Mouse (Mus musculus) limb, embryonic 11.5 days (tissue): Measurements from ENCODE around the gene Ston2. TPM values are rescaled to one million over a fixed set of nuclear protein-coding genes. Genes with fewer than 3 reads are reported as not detected.

Experiments used
- ATAC-seq: fragments of 200-750 bp; cut with Nextera tagmentation; 2 replicates; pipeline ENCODE4 v1.8.0; 2017; ENCODE audit warnings: low read depth; ENCODE audit not compliant: insufficient number of reproducible peaks, low FRiP score, low TSS enrichment
- DNase-seq: peaks from one replicate; pipeline ENCODE4 v3.0.0-alpha.2; 2015; ENCODE audit warnings: low spot score
- H3K27ac ChIP-seq: fragments of 300-500 bp; sonication (generic); replicated peaks from 2 replicates; pipeline ENCODE4 v1.5.1; 2014; ENCODE audit warnings: low read depth, mild to moderate bottlenecking, low read length
- H3K27me3 ChIP-seq: fragments of 300-500 bp; sonication (generic); 2 replicates; pipeline ENCODE4 v1.6.1; 2014; ENCODE audit warnings: mild to moderate bottlenecking, low read length, mixed read lengths; ENCODE audit not compliant: control insufficient read depth, insufficient read depth
- H3K36me3 ChIP-seq: fragments of 300-500 bp; sonication (generic); 2 replicates; pipeline ENCODE4 v1.6.1; 2014; ENCODE audit warnings: mild to moderate bottlenecking, low read length, moderate library complexity, mixed read lengths; ENCODE audit not compliant: control insufficient read depth, insufficient read depth
- H3K4me1 ChIP-seq: fragments of 300-500 bp; sonication (generic); 2 replicates; pipeline ENCODE4 v1.6.1; 2014; ENCODE audit warnings: low read length, mixed read lengths; ENCODE audit not compliant: control insufficient read depth, insufficient read depth
- H3K4me2 ChIP-seq: fragments of 300-500 bp; sonication (generic); 2 replicates; pipeline ENCODE4 v1.6.1; 2014; ENCODE audit warnings: low read depth, mild to moderate bottlenecking, moderate library complexity; ENCODE audit not compliant: severe bottlenecking
- H3K4me3 ChIP-seq: fragments of 300-500 bp; sonication (generic); 2 replicates; pipeline ENCODE4 v1.5.1; 2014; ENCODE audit warnings: low read depth, low read length
- H3K9ac ChIP-seq: fragments of 300-500 bp; sonication (generic); 2 replicates; pipeline ENCODE4 v1.6.1; 2014; ENCODE audit warnings: mild to moderate bottlenecking, low read length
- H3K9me3 ChIP-seq: fragments of 300-500 bp; sonication (generic); 2 replicates; pipeline ENCODE4 v1.6.1; 2016; ENCODE audit warnings: low read length; ENCODE audit not compliant: control insufficient read depth
- WGBS: fragments of 180-500 bp; shearing (Covaris S2); extraction: QIAGEN DNeasy Blood & Tissue Kit; methylation state at CpG from one replicate; pipeline ENCODE4 v1.1.7; 2014; 5-methylcytosine and 5-hydroxymethylcytosine counted together
- polyA plus RNA-seq: library from polyadenylated mRNA; unstranded; fragments of >200 nt; fragmentation: Nextera tagmentation; extraction: Ambion mirVana; gene quantifications from 2 replicates; pipeline ENCODE4 v1.2.1, GENCODE M21; 2014

Gene Ston2
- polyA plus RNA-seq, 1 experiment from 2014 or later = 6.3 TPM

DNA sequence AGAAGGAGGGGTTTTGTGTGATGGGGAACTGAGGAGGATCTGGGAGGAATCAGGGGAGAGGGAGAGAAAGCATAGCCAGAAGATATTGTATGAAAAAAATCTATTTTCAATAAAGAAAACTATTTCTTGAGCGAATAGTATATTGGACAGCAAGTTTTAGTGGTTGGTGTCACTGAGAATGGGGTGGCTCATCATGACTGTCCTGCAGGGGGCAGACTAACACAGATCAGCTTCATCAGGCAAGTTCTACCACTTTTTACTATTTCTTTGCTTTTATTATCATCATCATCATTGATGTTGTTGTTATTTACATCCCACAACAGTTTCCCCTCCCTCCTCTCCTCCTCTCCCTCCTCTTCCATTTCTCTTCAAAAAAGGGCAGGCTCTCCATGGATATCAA, 163.2 kb downstream of the Ston2 start:
- Histone ChIP-seq H3K27ac (no peak overlapping the region), H3K4me3 (no peak overlapping the region), H3K36me3 (no peaks in the 10 kb centered on the region), H3K9me3 (no peaks in the 10 kb centered on the region), H3K4me2 (no peak overlapping the region), H3K27me3 (no peaks in the 10 kb centered on the region), H3K4me1 (no peaks in the 10 kb centered on the region), H3K9ac (no peak overlapping the region)
- ATAC-seq = no peak
- 68% methylated on average over 1 of the region's 1 CpGs for WGBS
- peak; percentile 34 for DNase-seq

DNA sequence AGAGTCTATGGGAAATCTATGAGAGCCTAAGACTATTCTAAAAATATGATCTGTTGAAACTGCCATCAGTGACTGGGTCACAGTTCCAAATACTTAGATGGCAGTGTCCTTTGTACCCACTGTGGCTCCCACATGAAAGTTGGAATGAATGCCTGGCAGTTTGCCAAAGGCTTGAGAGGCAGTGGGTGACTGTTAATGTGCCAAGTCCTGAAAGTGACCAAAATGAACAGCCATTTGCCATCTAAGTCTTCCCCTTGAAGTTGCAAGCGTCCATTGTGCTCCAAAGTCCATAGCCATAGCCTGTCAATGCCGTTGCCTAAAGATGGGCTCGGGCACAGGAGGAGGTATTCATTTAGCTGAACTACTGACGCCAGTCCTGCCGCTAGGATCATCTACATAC, 178.8 kb downstream of the Ston2 start:
- Histone ChIP-seq H3K4me2 (no peak overlapping the region), H3K4me1 (no peaks in the 10 kb centered on the region), H3K4me3 (no peak overlapping the region), H3K9ac (no peak overlapping the region), H3K27me3 (no peaks in the 10 kb centered on the region), H3K27ac (no peak overlapping the region), H3K9me3 (no peaks in the 10 kb centered on the region), H3K36me3 (no peaks in the 10 kb centered on the region)
- ATAC-seq (no peak), DNase-seq (no peak)
- WGBS = 92% methylated on average over 5 of the region's 5 CpGs

DNA sequence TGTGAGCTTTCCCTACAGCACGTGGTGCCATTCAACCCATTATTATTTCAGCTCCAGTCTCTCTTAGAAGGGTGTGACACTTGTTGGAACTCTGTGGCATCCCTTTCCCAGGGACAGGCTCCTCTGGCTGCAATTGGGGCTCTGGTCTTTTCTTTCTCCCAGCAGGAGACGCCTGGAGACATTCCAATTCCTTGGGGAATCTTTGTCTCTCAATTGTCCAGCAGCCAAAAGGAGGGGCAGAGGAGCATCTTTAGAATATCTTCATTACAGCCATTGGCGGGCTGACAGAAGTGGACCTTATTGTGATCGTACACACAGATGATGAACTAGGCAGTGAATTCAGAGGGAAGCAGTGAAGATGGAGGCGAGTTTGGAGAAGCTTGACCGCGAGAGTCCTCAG, 180.5 kb downstream of the Ston2 start:
- ATAC-seq (no peak), DNase-seq (no peak)
- no peaks in the 10 kb centered on the region for H3K9me3 ChIP-seq
- 77% methylated on average over 7 of the region's 7 CpGs for WGBS
- H3K4me2 ChIP-seq = no peak overlapping the region
- H3K36me3 ChIP-seq = no peaks in the 10 kb centered on the region
- no peak overlapping the region for H3K4me3 ChIP-seq
- no peak overlapping the region for H3K27ac ChIP-seq
- H3K27me3 ChIP-seq = no peaks in the 10 kb centered on the region
- H3K9ac ChIP-seq = no peak overlapping the region
- no peaks in the 10 kb centered on the region for H3K4me1 ChIP-seq

DNA sequence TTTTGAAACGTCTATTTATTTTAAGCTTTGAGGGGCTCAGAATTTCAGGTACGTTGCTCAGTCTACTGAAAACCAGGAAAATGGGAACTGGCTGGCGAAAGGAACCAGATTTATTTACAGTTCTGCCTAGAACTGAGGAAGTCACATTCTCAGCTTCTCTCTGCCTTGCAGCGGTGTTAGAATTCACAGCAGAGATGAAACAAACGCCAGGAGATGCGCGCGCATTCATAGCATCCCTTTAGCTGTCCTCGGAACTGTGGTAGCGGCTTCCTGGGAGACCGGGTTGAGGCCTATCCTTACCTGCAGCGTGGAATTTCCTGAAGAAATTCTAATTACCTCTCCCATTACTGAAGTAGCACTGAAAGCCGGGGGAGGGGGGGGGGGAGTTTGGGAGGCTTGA, 181.5 kb downstream of the Ston2 start:
- H3K9ac ChIP-seq = no peak overlapping the region
- no peaks in the 10 kb centered on the region for H3K9me3 ChIP-seq
- ATAC-seq (no peak), DNase-seq (no peak)
- H3K27ac ChIP-seq = no peak overlapping the region
- H3K36me3 ChIP-seq = no peaks in the 10 kb centered on the region
- no peak overlapping the region for H3K4me2 ChIP-seq
- no peaks in the 10 kb centered on the region for H3K27me3 ChIP-seq
- H3K4me3 ChIP-seq = no peak overlapping the region
- H3K4me1 ChIP-seq = no peaks in the 10 kb centered on the region
- WGBS = 87% methylated on average over 13 of the region's 13 CpGs

DNA sequence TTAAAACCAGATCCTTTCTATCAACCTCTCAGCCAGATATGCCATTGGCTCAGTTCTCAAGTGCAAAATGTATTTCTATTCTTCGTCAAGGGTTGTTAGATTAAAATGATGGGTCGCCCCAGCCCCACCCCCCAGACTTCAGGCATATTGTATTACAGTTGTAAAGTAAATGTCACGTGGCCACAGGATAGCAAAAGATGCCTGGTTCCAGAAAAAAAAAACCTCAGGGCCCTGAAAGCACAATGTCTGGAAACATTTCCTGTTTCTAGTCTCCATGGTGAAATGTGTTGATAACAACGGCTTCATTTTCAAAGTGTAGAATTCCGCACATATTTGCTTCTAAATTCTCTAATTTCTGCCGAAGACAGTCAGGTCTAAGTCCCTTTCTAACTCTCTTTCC, 183.6 kb downstream of the Ston2 start:
- Histone ChIP-seq H3K36me3 (no peaks in the 10 kb centered on the region), H3K9ac (no peak overlapping the region), H3K27ac (no peak overlapping the region), H3K9me3 (no peaks in the 10 kb centered on the region), H3K27me3 (no peaks in the 10 kb centered on the region), H3K4me2 (no peak overlapping the region), H3K4me3 (no peak overlapping the region), H3K4me1 (no peaks in the 10 kb centered on the region)
- ATAC-seq (no peak), DNase-seq (no peak)
- 66% methylated on average over 6 of the region's 6 CpGs for WGBS

DNA sequence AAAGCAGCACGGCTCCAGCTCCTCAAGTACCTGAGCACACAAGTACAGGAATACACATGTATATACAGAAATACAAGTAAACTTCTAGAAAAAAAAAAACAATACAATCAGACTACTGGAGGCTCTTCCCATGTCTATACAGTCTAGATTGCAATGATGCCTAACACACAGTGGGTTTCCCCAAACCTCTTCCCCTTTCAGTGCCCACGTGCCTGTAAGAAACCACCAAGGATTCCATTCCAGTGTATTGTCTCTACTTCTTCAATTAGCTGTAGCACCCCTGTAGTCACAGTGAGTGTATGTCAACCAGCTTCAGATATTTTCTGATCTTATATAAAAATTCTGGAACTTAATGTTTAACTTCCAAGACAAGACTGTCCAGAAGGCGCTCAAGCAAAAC, 196.1 kb downstream of the Ston2 start:
- H3K36me3 ChIP-seq = no peaks in the 10 kb centered on the region
- H3K27ac ChIP-seq = no peak overlapping the region
- H3K9me3 ChIP-seq = no peaks in the 10 kb centered on the region
- no peak overlapping the region for H3K4me3 ChIP-seq
- no peak overlapping the region for H3K4me2 ChIP-seq
- H3K27me3 ChIP-seq = no peaks in the 10 kb centered on the region
- H3K4me1 ChIP-seq = 0 out of 2 replicates have a peak, but pooled peaks cover 3% of the 10 kb centered on the region
- no peak overlapping the region for H3K9ac ChIP-seq
- WGBS = 94% methylated on average over 3 of the region's 3 CpGs
- DNase-seq (no peak), ATAC-seq (no peak)

DNA sequence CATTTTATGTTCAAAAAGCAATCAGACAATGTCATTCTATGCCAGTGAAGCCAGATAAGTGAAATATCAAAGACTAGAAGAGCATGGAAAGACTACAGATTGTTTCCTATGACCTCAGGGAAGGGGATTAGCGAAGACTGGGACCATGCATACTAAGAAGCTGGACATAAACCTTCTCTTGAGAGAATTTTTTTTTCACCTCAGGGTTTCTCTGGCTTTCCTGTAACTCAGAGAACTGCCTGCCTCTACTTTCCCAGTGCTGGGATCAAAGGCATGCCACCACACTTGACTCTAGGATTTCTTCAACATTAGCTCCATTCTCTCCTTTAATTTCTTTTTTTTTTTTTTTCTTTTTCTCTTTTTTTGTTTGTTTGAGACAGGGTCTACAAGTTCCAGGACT, 197.0 kb downstream of the Ston2 start:
- H3K9ac ChIP-seq = peak overlapping the region; percentile 100; the same call in 1 of the 2 replicates
- no peak for DNase-seq
- H3K27me3 ChIP-seq = no peaks in the 10 kb centered on the region
- no peak overlapping the region for H3K27ac ChIP-seq
- peak overlapping the region; percentile 48; the same call in 1 of the 2 replicates for H3K4me2 ChIP-seq
- WGBS = 91% methylated on average over 1 of the region's 1 CpGs
- 0 out of 2 replicates have a peak, but pooled peaks cover 3% of the 10 kb centered on the region for H3K4me1 ChIP-seq
- no peak overlapping the region for H3K4me3 ChIP-seq
- H3K36me3 ChIP-seq = no peaks in the 10 kb centered on the region
- no peaks in the 10 kb centered on the region for H3K9me3 ChIP-seq
- ATAC-seq = no peak

DNA sequence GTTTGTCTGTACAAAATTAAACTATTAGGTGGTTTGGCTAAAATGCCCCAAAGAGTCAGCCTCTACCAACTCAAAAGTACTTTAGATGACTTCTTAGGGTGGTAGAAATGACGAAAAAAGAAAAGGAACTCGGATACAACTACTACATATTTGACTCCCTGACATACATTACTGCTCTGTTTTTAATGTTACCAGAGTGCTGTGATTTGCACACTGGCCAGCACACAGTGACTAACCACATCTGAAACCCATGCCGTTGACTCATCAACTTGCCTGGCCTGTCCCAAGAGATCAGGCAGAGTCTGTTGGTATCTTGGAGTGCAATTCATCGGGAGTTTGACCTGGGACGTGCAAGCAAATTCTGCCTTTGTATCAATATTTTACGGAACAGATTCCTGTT, 197.5 kb downstream of the Ston2 start:
- 38% methylated on average over 6 of the region's 6 CpGs for WGBS
- H3K27me3 ChIP-seq = no peaks in the 10 kb centered on the region

More for the DNA sequence above, 197.5 kb downstream of the Ston2 start:
- Histone ChIP-seq H3K9ac (peak overlapping the region; percentile 100), H3K4me2 (peak overlapping the region; percentile 48), H3K36me3 (peaks cover 3% of the 10 kb centered on the region; the same call in 1 of the 2 replicates), H3K27ac (peak overlapping the region; percentile 100; the same call in 1 of the 2 replicates), H3K4me3 (peak overlapping the region; percentile 65), H3K4me1 (0 out of 2 replicates have a peak, but pooled peaks cover 3% of the 10 kb centered on the region), H3K9me3 (no peaks in the 10 kb centered on the region)
- DNase-seq (peak; percentile 51), ATAC-seq (no peak)
